Mouse (Mus musculus): ENCODE measurements around the gene Cyb5d1.

The Cyb5d1 gene

GRCm38 (mm10) chr11:69382478-69383105 lies 12.8 kb downstream of the Cyb5d1 start:
- peak; percentile 39 to 68 for DNase-seq (ENCODE audit: inconsistent age in 2 of 2, low spot score in 1 of 2)

- no peak for DNase-seq (ENCODE audit: inconsistent age in 2 of 2, low spot score in 1 of 2)
Observed at GRCm38 (mm10) chr11:69381356-69381755, 14.1 kb downstream of the Cyb5d1 start.

- no peak for DNase-seq (ENCODE audit: inconsistent age in 2 of 2, low spot score in 1 of 2)
Observed at GRCm38 (mm10) chr11:69379600-69379999, 15.8 kb downstream of the Cyb5d1 start.

GRCm38 (mm10) chr11:69377766-69378165 lies 17.7 kb downstream of the Cyb5d1 start:
- no peak for DNase-seq (ENCODE audit: inconsistent age in 2 of 2, low spot score in 1 of 2)

- DNase-seq (ENCODE audit: inconsistent age in 2 of 2, low spot score in 1 of 2) = no peak
Observed at GRCm38 (mm10) chr11:69375646-69376045, 19.8 kb downstream of the Cyb5d1 start.

- no peak for DNase-seq (ENCODE audit: inconsistent age in 2 of 2, low spot score in 1 of 2)
Observed at GRCm38 (mm10) chr11:69373223-69373965, 22.0 kb downstream of the Cyb5d1 start.

- peak in 1 of 2 experiments; percentile 61 for DNase-seq (ENCODE audit: inconsistent age in 2 of 2, low spot score in 1 of 2)
Observed at GRCm38 (mm10) chr11:69372780-69373170, 22.7 kb downstream of the Cyb5d1 start.

DNA sequence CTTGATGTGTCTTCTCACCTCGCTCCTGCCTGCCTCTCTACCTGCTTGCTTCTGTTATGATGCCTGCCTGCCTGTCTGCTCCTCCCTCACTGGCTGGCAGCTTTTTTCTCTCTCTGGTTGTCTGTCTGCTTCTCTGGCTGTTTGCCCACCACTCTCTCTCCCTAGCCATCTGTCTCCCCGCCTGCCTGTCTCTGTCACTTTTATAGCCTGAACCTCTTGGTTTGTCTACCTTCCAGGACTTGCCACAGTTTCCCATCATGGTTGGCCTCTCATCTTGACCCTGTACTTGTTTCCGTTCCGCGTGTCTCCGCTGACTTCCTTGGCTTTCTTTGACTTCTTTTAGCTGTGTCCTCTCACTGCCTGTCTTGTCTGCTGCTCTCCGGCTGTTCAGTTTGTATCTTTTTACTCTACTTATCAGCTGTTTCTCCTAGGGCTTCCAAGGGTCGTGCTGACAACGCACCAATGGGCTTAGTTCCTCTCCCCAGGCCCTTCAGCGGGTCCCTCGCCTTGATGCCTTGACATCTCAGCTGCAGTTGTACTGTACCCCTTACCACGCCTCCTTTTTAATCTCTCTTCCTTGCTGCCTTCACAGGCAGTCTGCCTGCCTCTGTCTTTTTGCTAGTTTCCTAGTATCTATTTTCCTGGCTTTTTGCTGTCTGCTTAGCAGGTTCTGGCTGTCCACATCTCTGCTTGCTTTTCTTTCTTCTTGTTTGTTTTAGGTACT lies 23.2 kb downstream of the Cyb5d1 start:
- DNase-seq (ENCODE audit: inconsistent age in 2 of 2, low spot score in 1 of 2) = peak in 1 of 2 experiments; percentile 63

- no peak for DNase-seq (ENCODE audit: inconsistent age in 2 of 2, low spot score in 1 of 2)
Observed at GRCm38 (mm10) chr11:69371601-69372000, 23.8 kb downstream of the Cyb5d1 start.

GRCm38 (mm10) chr11:69370817-69371215 lies 24.6 kb downstream of the Cyb5d1 start:
- DNase-seq (ENCODE audit: inconsistent age in 2 of 2, low spot score in 1 of 2) = peak in 1 of 2 experiments; percentile 57

GRCm38 (mm10) chr11:69369990-69370816 lies 25.2 kb downstream of the Cyb5d1 start:
- no peak for DNase-seq (ENCODE audit: inconsistent age in 2 of 2, low spot score in 1 of 2)

- DNase-seq (ENCODE audit: inconsistent age in 2 of 2, low spot score in 1 of 2) = no peak
Observed at GRCm38 (mm10) chr11:69369215-69369989, 26.0 kb downstream of the Cyb5d1 start, which contains the start of gene Chd3. Chd3 (minus strand) TSS chr11:69369406.

DNA sequence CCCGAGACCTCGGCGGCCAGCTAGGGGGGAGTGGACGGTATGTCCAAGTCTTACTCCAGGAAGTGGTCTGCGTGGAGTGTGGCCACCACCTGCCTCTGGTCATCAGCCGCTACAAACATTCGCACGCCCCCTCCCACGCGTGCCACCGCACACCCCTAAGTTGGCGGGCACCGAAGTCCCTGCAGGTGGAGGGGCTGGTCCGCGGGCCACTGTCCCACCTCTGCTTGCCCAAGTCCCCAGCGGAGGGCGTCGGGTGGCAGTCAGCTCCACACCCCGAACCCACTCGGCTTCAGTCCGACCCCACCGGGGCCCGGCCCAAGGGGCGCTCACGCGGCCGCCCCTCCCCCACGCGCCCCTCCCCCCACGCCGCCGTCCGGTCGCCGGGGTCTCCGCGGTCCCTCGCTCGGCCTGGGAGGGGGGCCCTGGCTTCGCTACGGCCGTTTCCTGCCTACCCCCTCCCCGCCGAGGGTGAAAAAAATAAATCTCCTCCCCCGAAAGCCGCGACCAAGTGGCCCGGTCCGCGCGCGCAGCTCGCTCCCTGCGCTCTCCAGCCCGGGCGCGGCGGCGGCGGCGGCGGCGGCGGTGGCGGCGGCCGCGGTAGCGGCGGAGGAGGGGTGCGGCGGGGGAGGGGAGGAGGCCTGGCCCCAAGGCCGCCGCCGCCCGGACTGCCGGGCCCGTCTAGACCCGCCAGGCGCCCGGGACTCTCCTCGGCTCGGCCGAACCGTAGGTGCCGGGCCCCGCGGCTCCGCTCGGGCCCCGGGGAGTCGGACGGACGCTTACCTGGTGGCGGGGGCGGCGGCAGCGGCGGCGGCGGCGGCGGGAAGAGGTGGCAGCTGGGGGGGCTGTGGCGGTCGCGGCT lies 26.8 kb downstream of the Cyb5d1 start:
- peak; percentile 64 to 81 for DNase-seq (ENCODE audit: inconsistent age in 2 of 2, low spot score in 1 of 2)

DNA sequence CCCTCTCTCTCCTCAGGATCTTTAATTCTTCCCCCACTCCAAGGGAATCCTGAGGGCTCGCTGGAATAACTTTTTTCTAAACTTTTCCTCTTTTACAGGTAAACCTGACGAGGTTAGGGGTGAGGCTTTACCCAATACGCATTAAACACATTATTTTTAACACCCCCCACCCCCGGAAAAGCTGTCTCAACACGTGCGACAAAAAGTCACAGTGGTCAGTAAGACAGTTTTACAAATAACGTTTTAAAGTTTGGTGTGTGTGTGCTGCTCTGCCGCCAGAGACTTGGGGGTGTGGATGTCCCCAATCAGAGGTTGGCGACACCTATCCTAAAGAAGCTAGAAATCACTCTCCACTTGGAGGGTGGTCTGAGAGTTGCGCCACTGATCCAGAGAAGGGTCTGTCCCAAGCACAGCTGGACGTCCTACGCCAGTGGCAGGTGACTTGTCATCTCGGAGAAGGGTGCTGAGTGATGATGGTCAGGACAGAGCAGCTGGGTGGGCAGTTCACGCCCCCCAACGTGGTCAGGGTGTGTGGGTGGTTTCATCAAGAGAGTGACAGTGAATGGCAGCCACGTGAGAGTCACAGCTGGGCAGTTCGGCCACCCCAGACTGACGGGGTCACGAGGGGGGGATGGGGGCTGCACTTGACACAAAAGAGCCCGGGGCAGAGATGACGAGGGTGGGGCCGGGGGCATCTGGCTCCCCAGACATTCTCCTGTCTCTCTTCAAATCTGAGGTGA lies 27.6 kb downstream of the Cyb5d1 start:
- peak; percentile 58 to 79 for DNase-seq (ENCODE audit: inconsistent age in 2 of 2, low spot score in 1 of 2)

- peak; percentile 49 to 86 for DNase-seq (ENCODE audit: inconsistent age in 2 of 2, low spot score in 1 of 2)
Observed at GRCm38 (mm10) chr11:69366855-69367615, 28.4 kb downstream of the Cyb5d1 start.

DNA sequence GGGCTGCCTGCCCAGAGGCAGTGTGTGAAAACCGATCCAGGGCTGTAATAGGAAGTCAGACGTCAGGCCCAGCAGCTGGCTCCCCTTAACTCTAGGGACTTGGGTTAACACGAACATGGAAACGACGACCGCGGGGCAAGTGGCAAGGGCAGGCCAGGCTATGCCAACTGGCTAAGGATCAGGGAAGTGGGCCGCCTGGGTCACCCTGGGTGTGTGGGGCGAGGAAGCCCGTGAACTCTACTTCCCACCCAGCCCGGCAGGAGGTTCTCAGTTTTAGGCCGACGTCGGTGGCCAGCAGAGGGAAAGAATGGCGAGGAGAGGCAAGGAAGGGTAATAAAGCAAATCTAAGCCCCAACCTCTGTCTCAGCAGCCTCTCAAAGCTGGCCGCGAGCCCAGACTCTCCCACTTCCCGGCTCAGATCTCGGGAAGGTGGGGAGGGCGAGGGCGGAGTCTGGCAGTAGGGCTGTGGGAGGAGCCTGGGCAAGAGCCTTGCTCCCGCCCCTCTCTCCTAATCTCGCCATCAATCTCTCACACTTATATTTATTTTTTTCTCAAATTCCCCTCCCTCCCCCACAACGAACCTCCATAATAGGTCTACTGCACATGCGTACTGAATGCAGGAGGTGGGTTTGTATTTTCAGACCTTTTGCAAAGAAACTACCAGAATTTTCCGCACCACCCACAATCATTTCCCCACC lies 29.1 kb downstream of the Cyb5d1 start:
- DNase-seq (ENCODE audit: inconsistent age in 2 of 2, low spot score in 1 of 2) = peak; percentile 97 to 98

DNA sequence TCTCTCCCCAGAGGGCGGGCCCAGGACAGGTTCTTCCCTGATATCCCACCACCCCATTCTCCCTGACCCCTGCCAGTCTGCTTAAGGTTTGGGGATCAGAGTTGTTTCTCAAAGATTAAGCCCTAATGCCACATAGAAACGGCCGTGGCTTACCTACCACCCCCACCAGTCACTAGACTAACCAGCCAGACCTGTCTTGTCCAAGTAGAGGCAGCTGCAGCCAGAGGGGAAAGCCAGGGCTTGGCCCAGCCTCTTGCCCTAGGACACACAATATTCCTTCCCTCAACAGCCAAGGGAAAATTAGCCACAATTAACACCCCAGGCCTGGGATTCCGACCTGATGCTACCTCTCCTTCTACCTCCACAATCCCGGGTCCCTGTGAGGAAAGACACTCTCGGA lies 29.7 kb downstream of the Cyb5d1 start:
- DNase-seq (ENCODE audit: inconsistent age in 2 of 2, low spot score in 1 of 2) = no peak
